ENCODE assay signal across 11 mouse cellular contexts in genomic region chr2:32427720-32428119, GRCm38 (mm10). TPM values are rescaled to one million over a fixed set of nuclear protein-coding genes. Genes with fewer than 3 reads are reported as not detected.
A peak's percentile ranks its signal among the peaks of the same experiment; 100 is the strongest.
DNase-seq lines count a peak whose midpoint lies in the region; ATAC-seq and TF ChIP-seq lines count a peak whose summit lies in the region.
"Had no signal": no experiment of that assay in that cellular context is flagged by ENCODE, and none has a peak within 500 bp of the region (broad histone marks: within the 10 kb centered on the region; RNA-seq: fewer than 3 reads in every experiment).

No protein-coding gene starts in this region.

- no peak for DNase-seq in cerebellum, adult 2 months
- no peak for DNase-seq in cerebellum, postnatal 4 days (ENCODE audit: low spot score in 2 of 2)
- DNase-seq in limb, embryonic 10.5 days (ENCODE audit: low spot score): no peak
- no peak for DNase-seq in hindbrain, postnatal 0 days (ENCODE audit: low spot score)
- no peak for DNase-seq in kidney, adult 11 months
- no peak for DNase-seq in urinary bladder, postnatal 36 days (ENCODE audit: low spot score in 2 of 2)
- DNase-seq: cerebellum, adult 8-10 months had no signal

- no peak for ATAC-seq in limb, embryonic 12.5 days (ENCODE audit: insufficient number of reproducible peaks, insufficient read depth, low FRiP score, low TSS enrichment, low read depth)
- no peak for ATAC-seq in hindbrain, postnatal 0 days
- no peak for ATAC-seq in neural tube, embryonic 15.5 days (ENCODE audit: low FRiP score)

- peak overlapping the region; percentile 8 for H3K4me3 ChIP-seq in cerebellum, adult 2 months (replicated peaks; ENCODE audit: insufficient read depth, low read depth, low read length)
- H3K4me3 ChIP-seq in limb, embryonic 12.5 days (replicated peaks): no peak overlapping the region
- no peak overlapping the region; the same call in 1 of the 2 replicates for H3K4me3 ChIP-seq in limb, embryonic 10.5 days
- H3K4me3 ChIP-seq in hindbrain, postnatal 0 days (ENCODE audit: low read length): peak overlapping the region; percentile 50
- peak overlapping the region; percentile 57 for H3K4me3 ChIP-seq in neural tube, embryonic 15.5 days (replicated peaks)
- H3K4me3 ChIP-seq: heart, embryonic 12.5 days had no signal

- 0 out of 2 replicates have a peak overlapping the region, but pooled peaks have one; percentile 34 for H3K4me2 ChIP-seq in limb, embryonic 12.5 days
- H3K4me2 ChIP-seq in hindbrain, postnatal 0 days (ENCODE audit: low read depth, low read length): peak overlapping the region; percentile 86
- peak overlapping the region; percentile 87 for H3K4me2 ChIP-seq in neural tube, embryonic 15.5 days

- no peaks in the 10 kb centered on the region for H3K9me3 ChIP-seq in limb, embryonic 12.5 days
- H3K9me3 ChIP-seq in limb, embryonic 10.5 days (replicated peaks): no peaks in the 10 kb centered on the region
- H3K9me3 ChIP-seq in hindbrain, postnatal 0 days (ENCODE audit: low read length): no peaks in the 10 kb centered on the region
- no peaks in the 10 kb centered on the region for H3K9me3 ChIP-seq in neural tube, embryonic 15.5 days (replicated peaks)
- H3K9me3 ChIP-seq: heart, embryonic 12.5 days had no signal

- peak overlapping the region; percentile 17; the same call in 1 of the 2 replicates for H3K27ac ChIP-seq in cerebellum, adult 2 months (ENCODE audit: insufficient read depth, low read length)
- peak overlapping the region; percentile 79; the same call in 1 of the 2 replicates for H3K27ac ChIP-seq in limb, embryonic 12.5 days
- H3K27ac ChIP-seq in limb, embryonic 10.5 days: no peak overlapping the region
- H3K27ac ChIP-seq in hindbrain, postnatal 0 days: peak overlapping the region; percentile 86; the same call in 1 of the 2 replicates
- H3K27ac ChIP-seq in neural tube, embryonic 15.5 days (replicated peaks): peak overlapping the region; percentile 95

- H3K4me1 ChIP-seq in cerebellum, adult 2 months (ENCODE audit: control insufficient read depth, insufficient read depth, low read length): peaks cover 24% of the 10 kb centered on the region
- peaks cover 67% of the 10 kb centered on the region for H3K4me1 ChIP-seq in limb, embryonic 12.5 days (replicated peaks)
- peaks cover 66% of the 10 kb centered on the region for H3K4me1 ChIP-seq in limb, embryonic 10.5 days
- H3K4me1 ChIP-seq in hindbrain, postnatal 0 days (ENCODE audit: insufficient read depth, low read length): peaks cover 37% of the 10 kb centered on the region
- H3K4me1 ChIP-seq in neural tube, embryonic 15.5 days: peaks cover 81% of the 10 kb centered on the region

- H3K27me3 ChIP-seq in cerebellum, adult 2 months (ENCODE audit: control insufficient read depth, insufficient read depth, low read length): no peaks in the 10 kb centered on the region
- no peaks in the 10 kb centered on the region for H3K27me3 ChIP-seq in limb, embryonic 12.5 days
- H3K27me3 ChIP-seq in limb, embryonic 10.5 days (ENCODE audit: low read depth, poor library complexity, severe bottlenecking): no peaks in the 10 kb centered on the region
- H3K27me3 ChIP-seq in hindbrain, postnatal 0 days (ENCODE audit: insufficient read depth, low read length): no peaks in the 10 kb centered on the region
- no peaks in the 10 kb centered on the region for H3K27me3 ChIP-seq in neural tube, embryonic 15.5 days (replicated peaks)
- H3K27me3 ChIP-seq: heart, embryonic 12.5 days had no signal

- no peak for TF ChIP-seq POLR2A in cerebellum, adult 2 months (IDR thresholded peaks at IDR 0.05; ENCODE audit: borderline replicate concordance, insufficient read depth, low read length)

- peaks cover 9% of the 10 kb centered on the region; the same call in 1 of the 2 replicates for H3K36me3 ChIP-seq in limb, embryonic 12.5 days
- H3K36me3 ChIP-seq in limb, embryonic 10.5 days: peaks cover 9% of the 10 kb centered on the region
- no peaks in the 10 kb centered on the region for H3K36me3 ChIP-seq in hindbrain, postnatal 0 days (ENCODE audit: insufficient read depth, low read length)
- no peaks in the 10 kb centered on the region for H3K36me3 ChIP-seq in neural tube, embryonic 15.5 days
- H3K36me3 ChIP-seq: heart, embryonic 12.5 days had no signal

- H3K9ac ChIP-seq in limb, embryonic 12.5 days (replicated peaks): no peak overlapping the region
- H3K9ac ChIP-seq in hindbrain, postnatal 0 days (replicated peaks; ENCODE audit: low read length): peak overlapping the region; percentile 7; the same call in 1 of the 2 replicates
- no peak overlapping the region for H3K9ac ChIP-seq in neural tube, embryonic 15.5 days (replicated peaks)
- H3K9ac ChIP-seq: heart, embryonic 12.5 days had no signal

- WGBS in cerebellum, adult 2 months: 62% methylated on average over 5 of the region's 5 CpGs
- WGBS in limb, embryonic 12.5 days: 72% methylated on average over 5 of the region's 5 CpGs
- 86% methylated on average over 5 of the region's 5 CpGs for WGBS in limb, embryonic 10.5 days
- WGBS in hindbrain, postnatal 0 days: 69% methylated on average over 5 of the region's 5 CpGs
- WGBS in neural tube, embryonic 15.5 days: 66% methylated on average over 5 of the region's 5 CpGs

- TF ChIP-seq CTCF in cerebellum, adult 2 months (IDR thresholded peaks at IDR 0.05; ENCODE audit: borderline replicate concordance, insufficient read depth, low read depth, low read length): no peak
- peak; percentile 13; the same call in 1 of the 2 replicates for TF ChIP-seq CTCF in hindbrain, postnatal 0 days (IDR thresholded peaks at IDR 0.05; ENCODE audit: low read depth)

RNA-seq across cellular contexts. Expression of gene Naif1, which starts 22.5 kb away (rescaled TPM):
- polyA plus RNA-seq in cerebellum, adult 2 months (2012; rRNA removed): 3.3 TPM in 2 replicates
- 5.1 and 5.6 TPM in 2 replicates for polyA plus RNA-seq in limb, embryonic 12.5 days (2016; fragmentation: Nextera tagmentation; extraction: Ambion mirVana)
- 5.9 and 7.3 TPM in 2 replicates for polyA plus RNA-seq in limb, embryonic 10.5 days (2016; fragmentation: Nextera tagmentation; extraction: Ambion mirVana)
- total RNA-seq in hindbrain, postnatal 0 days (2014; rRNA removed): 3.1 and 3.7 TPM in 2 replicates
- polyA plus RNA-seq in hindbrain, postnatal 0 days (2015; fragmentation: Nextera tagmentation; extraction: Ambion mirVana): 2.9 and 3.0 TPM in 2 replicates
- polyA plus RNA-seq in neural tube, embryonic 15.5 days (2015; fragmentation: Nextera tagmentation; extraction: Ambion mirVana): 4.4 and 5.3 TPM in 2 replicates

RNA-seq across cellular contexts. Expression of gene Slc25a25, which starts 23.5 kb away (rescaled TPM):
- polyA plus RNA-seq in cerebellum, adult 2 months (2012; rRNA removed): 67.0 and 76.2 TPM in 2 replicates
- 26.0 and 28.3 TPM in 2 replicates for polyA plus RNA-seq in limb, embryonic 12.5 days (2016; fragmentation: Nextera tagmentation; extraction: Ambion mirVana)
- 30.8 and 33.0 TPM in 2 replicates for polyA plus RNA-seq in limb, embryonic 10.5 days (2016; fragmentation: Nextera tagmentation; extraction: Ambion mirVana)
- total RNA-seq in hindbrain, postnatal 0 days (2014; rRNA removed): 64.3 and 69.6 TPM in 2 replicates
- polyA plus RNA-seq in hindbrain, postnatal 0 days (2015; fragmentation: Nextera tagmentation; extraction: Ambion mirVana): 44.4 and 46.4 TPM in 2 replicates
- polyA plus RNA-seq in neural tube, embryonic 15.5 days (2015; fragmentation: Nextera tagmentation; extraction: Ambion mirVana): 51.4 and 58.8 TPM in 2 replicates

RNA-seq across cellular contexts. Expression of gene Ptges2, which starts 32.0 kb away (rescaled TPM):
- polyA plus RNA-seq in cerebellum, adult 2 months (2012; rRNA removed): 60.9 and 61.1 TPM in 2 replicates
- polyA plus RNA-seq in limb, embryonic 12.5 days (2016; fragmentation: Nextera tagmentation; extraction: Ambion mirVana): 32.2 and 36.7 TPM in 2 replicates
- 32.7 and 37.0 TPM in 2 replicates for polyA plus RNA-seq in limb, embryonic 10.5 days (2016; fragmentation: Nextera tagmentation; extraction: Ambion mirVana)
- total RNA-seq in hindbrain, postnatal 0 days (2014; rRNA removed): 41.3 and 45.5 TPM in 2 replicates
- 55.6 and 57.0 TPM in 2 replicates for polyA plus RNA-seq in hindbrain, postnatal 0 days (2015; fragmentation: Nextera tagmentation; extraction: Ambion mirVana)
- 47.3 and 52.1 TPM in 2 replicates for polyA plus RNA-seq in neural tube, embryonic 15.5 days (2015; fragmentation: Nextera tagmentation; extraction: Ambion mirVana)

RNA-seq across cellular contexts. Expression of gene Lcn2, which starts 39.7 kb away (rescaled TPM):
- 0.48 and 1.0 TPM in 2 replicates for polyA plus RNA-seq in cerebellum, adult 2 months (2012; rRNA removed)
- 0.95 TPM in 1 of 2 replicates, not detected in the other for polyA plus RNA-seq in limb, embryonic 12.5 days (2016; fragmentation: Nextera tagmentation; extraction: Ambion mirVana)
- polyA plus RNA-seq in limb, embryonic 10.5 days (2016; fragmentation: Nextera tagmentation; extraction: Ambion mirVana): not detected in 2 replicates
- total RNA-seq in hindbrain, postnatal 0 days (2014; rRNA removed): 0.31 and 0.58 TPM in 2 replicates
- 0.80 and 0.93 TPM in 2 replicates for polyA plus RNA-seq in hindbrain, postnatal 0 days (2015; fragmentation: Nextera tagmentation; extraction: Ambion mirVana)
- polyA plus RNA-seq in neural tube, embryonic 15.5 days (2015; fragmentation: Nextera tagmentation; extraction: Ambion mirVana): 0.95 and 1.1 TPM in 2 replicates
- total RNA-seq: MEL had no signal

RNA-seq across cellular contexts. Expression of gene 1110008P14Rik, which starts 46.0 kb away (rescaled TPM):
- polyA plus RNA-seq in cerebellum, adult 2 months (2012; rRNA removed): 284 and 338 TPM in 2 replicates
- 44.3 and 45.8 TPM in 2 replicates for polyA plus RNA-seq in limb, embryonic 12.5 days (2016; fragmentation: Nextera tagmentation; extraction: Ambion mirVana)
- 36.3 and 37.0 TPM in 2 replicates for polyA plus RNA-seq in limb, embryonic 10.5 days (2016; fragmentation: Nextera tagmentation; extraction: Ambion mirVana)
- total RNA-seq in hindbrain, postnatal 0 days (2014; rRNA removed): 458 and 481 TPM in 2 replicates
- 220 and 233 TPM in 2 replicates for polyA plus RNA-seq in hindbrain, postnatal 0 days (2015; fragmentation: Nextera tagmentation; extraction: Ambion mirVana)
- polyA plus RNA-seq in neural tube, embryonic 15.5 days (2015; fragmentation: Nextera tagmentation; extraction: Ambion mirVana): 163 and 195 TPM in 2 replicates

Comparison
In these comparisons a context has a peak if more than half of its experiments do, and no peak if none do; other contexts are left out.
1. H3K4me3 ChIP-seq: peak in cerebellum, adult 2 months (single experiment), hindbrain, postnatal 0 days (single experiment) and neural tube, embryonic 15.5 days (single experiment); none in limb, embryonic 12.5 days (single experiment) and limb, embryonic 10.5 days (single experiment).
2. H3K4me2 ChIP-seq: peak in every context shown above with its lines; median percentile 87 in neural tube, embryonic 15.5 days; 86 in hindbrain, postnatal 0 days; 34 in limb, embryonic 12.5 days.